27 mouse cellular contexts compared by ENCODE assay signal in the genomic region with DNA sequence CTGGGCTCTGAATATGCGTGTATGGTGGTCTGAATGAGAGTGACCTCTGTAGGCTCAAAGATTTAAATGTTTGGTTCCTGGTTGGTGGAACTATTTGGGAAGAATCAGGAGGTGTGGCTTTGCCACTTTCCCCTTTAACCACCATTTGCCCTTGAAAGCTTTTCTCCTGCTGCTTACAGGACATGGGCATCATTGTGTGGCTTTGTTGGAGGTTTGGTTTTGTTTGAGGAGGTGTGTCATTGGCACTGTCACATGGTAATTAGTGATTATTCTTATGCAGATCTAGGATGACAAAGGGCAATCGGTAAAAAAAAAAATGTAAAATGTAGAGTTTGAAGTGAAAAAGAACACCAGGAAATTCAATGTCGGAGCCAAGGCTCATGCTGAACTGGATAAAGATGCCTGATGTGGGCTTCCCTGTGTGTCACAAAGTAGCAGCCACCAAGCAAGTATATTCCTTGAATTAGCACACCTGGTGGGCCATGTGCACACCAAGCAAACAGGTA. TPM values are rescaled to one million over a fixed set of nuclear protein-coding genes. Genes with fewer than 3 reads are reported as not detected.
DNase-seq lines count a peak whose midpoint lies in the region; ATAC-seq and TF ChIP-seq lines count a peak whose summit lies in the region.
"Had no signal": no experiment of that assay in that cellular context is flagged by ENCODE, and none has a peak within 500 bp of the region (broad histone marks: within the 10 kb centered on the region; RNA-seq: fewer than 3 reads in every experiment).

No protein-coding gene starts in this region.

- H3K27me3 ChIP-seq in midbrain, embryonic 11.5 days (ENCODE audit: control insufficient read depth, insufficient read depth, low read length) = no peaks in the 10 kb centered on the region
- H3K27me3 ChIP-seq in midbrain, postnatal 0 days (ENCODE audit: insufficient read depth, low read length) = no peaks in the 10 kb centered on the region
- H3K27me3 ChIP-seq: forebrain, embryonic 13.5 days; forebrain, embryonic 15.5 days had no signal

- ATAC-seq in midbrain, embryonic 11.5 days (ENCODE audit: low FRiP score) = no peak
- ATAC-seq in midbrain, postnatal 0 days (ENCODE audit: low FRiP score) = no peak
- ATAC-seq: activated CD4-positive, CD25-positive, alpha-beta regulatory T cell, adult 4 months; forebrain, embryonic 13.5 days; forebrain, embryonic 15.5 days; forebrain, postnatal 0 days; Patski had no signal

- H3K9ac ChIP-seq in midbrain, embryonic 11.5 days (ENCODE audit: low read length) = no peak overlapping the region
- no peak overlapping the region for H3K9ac ChIP-seq in midbrain, postnatal 0 days (replicated peaks; ENCODE audit: low read length, poor library complexity, severe bottlenecking)
- H3K9ac ChIP-seq: embryonic facial prominence, embryonic 12.5 days; forebrain, embryonic 13.5 days; forebrain, embryonic 15.5 days; forebrain, postnatal 0 days had no signal

- no peaks in the 10 kb centered on the region for H3K9me3 ChIP-seq in midbrain, embryonic 11.5 days (ENCODE audit: control insufficient read depth, low read length)
- H3K9me3 ChIP-seq in midbrain, postnatal 0 days (ENCODE audit: low read length) = no peaks in the 10 kb centered on the region
- H3K9me3 ChIP-seq: embryonic facial prominence, embryonic 10.5 days; embryonic facial prominence, embryonic 12.5 days; forebrain, embryonic 13.5 days; forebrain, embryonic 15.5 days; G1E had no signal

- no peak overlapping the region for H3K4me3 ChIP-seq in midbrain, embryonic 11.5 days (ENCODE audit: low read depth, low read length)
- H3K4me3 ChIP-seq in midbrain, postnatal 0 days (ENCODE audit: low read depth, low read length) = no peak overlapping the region
- H3K4me3 ChIP-seq: embryonic facial prominence, embryonic 10.5 days; embryonic facial prominence, embryonic 12.5 days; forebrain, embryonic 13.5 days; forebrain, embryonic 15.5 days had no signal

- peak; percentile 47 for DNase-seq in midbrain, embryonic 11.5 days (ENCODE audit: low spot score, missing footprints)
- DNase-seq in midbrain, postnatal 0 days (ENCODE audit: low spot score) = no peak
- DNase-seq in ES-CJ7 (ENCODE audit: low read depth, low spot score) (peak; percentile 94), R1 (ENCODE audit: low read depth, low spot score) (peak; percentile 95)
- DNase-seq in embryo, embryonic 11 days = no peak
- no peak for DNase-seq in thymus, postnatal 0 days (ENCODE audit: low spot score)
- DNase-seq in retina, embryonic 14.5 days (ENCODE audit: low spot score) = no peak
- DNase-seq: adrenal gland, adult 8-10 months; adrenal gland, postnatal 14 days; adrenal gland, postnatal 36 days; cerebellum, adult 11-12 months; cerebellum, adult 2 months; cerebellum, adult 9-10 months; cerebellum, postnatal 14 days; cerebellum, postnatal 36 days; forebrain, postnatal 0 days had no signal

- no peaks in the 10 kb centered on the region for H3K36me3 ChIP-seq in midbrain, embryonic 11.5 days (ENCODE audit: control insufficient read depth, insufficient read depth, low read length)
- H3K36me3 ChIP-seq in midbrain, postnatal 0 days (ENCODE audit: insufficient read depth, low read length) = no peaks in the 10 kb centered on the region
- H3K36me3 ChIP-seq: embryonic facial prominence, embryonic 10.5 days; embryonic facial prominence, embryonic 12.5 days; forebrain, embryonic 15.5 days; G1E had no signal

- no peak overlapping the region for H3K4me2 ChIP-seq in midbrain, embryonic 11.5 days
- no peak overlapping the region for H3K4me2 ChIP-seq in midbrain, postnatal 0 days (ENCODE audit: low read depth, low read length, poor library complexity, severe bottlenecking)
- H3K4me2 ChIP-seq: embryonic facial prominence, embryonic 12.5 days; forebrain, embryonic 13.5 days; forebrain, embryonic 15.5 days had no signal

- 75% methylated on average over 3 of the region's 3 CpGs for WGBS in midbrain, embryonic 11.5 days
- 58% methylated on average over 3 of the region's 3 CpGs for WGBS in midbrain, postnatal 0 days

- no peak overlapping the region for H3K27ac ChIP-seq in midbrain, embryonic 11.5 days (ENCODE audit: low read depth, low read length)
- H3K27ac ChIP-seq in midbrain, postnatal 0 days (ENCODE audit: low read depth, low read length) = no peak overlapping the region
- H3K27ac ChIP-seq: embryonic facial prominence, embryonic 10.5 days; embryonic facial prominence, embryonic 12.5 days; forebrain, embryonic 13.5 days; forebrain, embryonic 15.5 days had no signal

- TF ChIP-seq CTCF in midbrain, postnatal 0 days (IDR thresholded peaks at IDR 0.05) = no peak

- peaks cover 11% of the 10 kb centered on the region for H3K4me1 ChIP-seq in midbrain, embryonic 11.5 days (ENCODE audit: control insufficient read depth, insufficient read depth, low read length)
- H3K4me1 ChIP-seq in midbrain, postnatal 0 days (ENCODE audit: insufficient read depth, low read length) = peaks cover 16% of the 10 kb centered on the region

RNA-seq across cellular contexts. Expression of gene Dhrs2, which starts 37.1 kb away (rescaled TPM):
- polyA plus RNA-seq in midbrain, embryonic 11.5 days (2014; fragmentation: Nextera tagmentation; extraction: Ambion mirVana) = not detected in 2 replicates
- 2.0 TPM in 1 of 2 replicates, not detected in the other for total RNA-seq in midbrain, postnatal 0 days (2014; rRNA removed)
- polyA plus RNA-seq in midbrain, postnatal 0 days (2015; fragmentation: Nextera tagmentation; extraction: Ambion mirVana) = 0.56 and 0.86 TPM in 2 replicates
- 0.26 and 0.69 TPM in 2 replicates for polyA plus RNA-seq in thymus, postnatal 0 days (2015; fragmentation: Nextera tagmentation; extraction: Ambion mirVana)
- total RNA-seq: adrenal gland, adult 18-20 months; adrenal gland, adult 8-10 months; adrenal gland, postnatal 14 days; adrenal gland, postnatal 36 days; common myeloid progenitor, adult 5-6 weeks; G1E had no signal
- polyA plus RNA-seq: activated CD4-positive, CD25-positive, alpha-beta regulatory T cell, adult 4 months; C2C12; embryonic facial prominence, embryonic 10.5 days; forebrain, embryonic 11.5 days; forebrain, embryonic 13.5 days; G1E; Patski had no signal

Comparison
In these comparisons a context has a peak if more than half of its experiments do, and no peak if none do; other contexts are left out.
1. DNase-seq: peak in midbrain, embryonic 11.5 days (single experiment), ES-CJ7 (single experiment) and R1 (single experiment); none in midbrain, postnatal 0 days (single experiment), embryo, embryonic 11 days (single experiment), thymus, postnatal 0 days (single experiment) and retina, embryonic 14.5 days (single experiment).